Mouse (Mus musculus) megakaryocyte, embryonic 14.5 days (primary cell): ENCODE measurements around the gene Usp1.

ENCODE experiments used
- FLI1 ChIP-seq: IDR thresholded peaks from 2 replicates; pipeline ENCODE4 v1.6.1; 2012; ENCODE audit warnings: low read length, inconsistent platforms, mixed read lengths
- GATA1 ChIP-seq: IDR thresholded peaks from 3 replicates; pipeline ENCODE4 v1.6.1; 2012; ENCODE audit warnings: mixed read lengths, low read length, inconsistent platforms, borderline replicate concordance

- TF ChIP-seq GATA1 (no peak), FLI1 (no peak)
These were observed 52.1 kb downstream of the Usp1 start for GRCm38 (mm10) chr4:98975741-98976140.
